Mouse (Mus musculus): ENCODE measurements around the gene Asap2. TPM values are rescaled to one million over a fixed set of nuclear protein-coding genes. Genes with fewer than 3 reads are reported as not detected.

The Asap2 gene
- polyA plus RNA-seq, 1 experiment from 2014 or later = 3.3 TPM

DNA sequence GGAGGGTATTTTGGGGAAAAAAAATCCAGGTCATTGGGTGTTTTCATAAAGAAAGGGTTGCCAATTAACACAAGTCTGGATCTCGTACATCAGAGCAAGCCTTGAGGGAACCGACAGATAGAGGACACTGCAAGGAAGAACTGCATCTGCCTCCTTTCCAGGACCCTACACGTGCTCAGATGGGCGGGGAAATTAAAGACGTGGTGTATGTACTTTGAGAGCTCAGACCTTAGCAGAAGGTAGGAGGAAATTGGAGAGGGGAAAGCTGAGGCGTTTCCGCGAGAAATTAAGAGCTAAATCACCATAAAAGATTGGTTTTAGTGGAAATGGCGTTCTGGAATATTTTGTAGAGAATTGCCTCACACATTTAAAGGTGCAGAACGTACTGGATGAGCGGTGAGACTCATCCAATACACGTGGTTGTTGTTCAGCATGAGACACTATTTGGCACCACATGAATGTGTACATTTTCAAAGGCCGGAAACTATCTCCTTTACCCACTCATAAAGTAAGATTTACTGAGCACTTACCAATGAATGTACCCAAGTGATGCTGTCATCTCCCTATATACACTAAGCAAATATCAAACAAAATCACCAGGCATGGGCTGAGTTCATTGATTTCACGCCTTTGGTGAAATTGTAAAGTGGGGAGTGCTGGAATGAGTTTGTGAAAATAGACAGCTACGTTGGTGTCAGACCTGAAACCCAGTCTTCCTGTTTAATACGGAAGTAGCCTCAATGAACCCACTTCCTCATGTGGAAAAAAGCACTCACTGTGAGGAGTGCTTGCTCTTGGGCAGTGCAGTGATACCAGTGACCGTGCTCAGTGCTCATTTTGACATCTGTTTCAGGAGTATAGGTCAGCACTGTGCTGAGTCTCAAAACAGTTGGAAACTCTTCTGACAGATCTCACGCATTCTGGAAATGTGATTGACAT is 296.7 kb downstream of the Asap2 start:
- peaks cover 10% of the 10 kb centered on the region; the same call in 1 of the 2 replicates for H3K36me3 ChIP-seq (ENCODE audit: control insufficient read depth, insufficient read depth)
- H3K27ac ChIP-seq (ENCODE audit: low read depth, low read length) = peak overlapping the region; percentile 81
- H3K9me3 ChIP-seq (ENCODE audit: control insufficient read depth) = no peaks in the 10 kb centered on the region
- H3K4me2 ChIP-seq (replicated peaks; ENCODE audit: low read depth) = peak overlapping the region; percentile 83
- WGBS = 24% methylated on average over 18 of the region's 18 CpGs
- TF ChIP-seq CTCF (IDR thresholded peaks at IDR 0.05; ENCODE audit: low read depth) = no peak
- peak overlapping the region; percentile 78 for H3K4me3 ChIP-seq (ENCODE audit: low read depth, low read length)
- ATAC-seq = no peak
- peak overlapping the region; percentile 78 for H3K9ac ChIP-seq (ENCODE audit: low read depth, low read length)
- 0 out of 2 replicates have a peak, but pooled peaks cover 5% of the 10 kb centered on the region for H3K4me1 ChIP-seq (replicated peaks; ENCODE audit: control insufficient read depth, insufficient read depth, low read length)
- no peaks in the 10 kb centered on the region for H3K27me3 ChIP-seq (replicated peaks; ENCODE audit: control insufficient read depth, insufficient read depth, low read length)

DNA sequence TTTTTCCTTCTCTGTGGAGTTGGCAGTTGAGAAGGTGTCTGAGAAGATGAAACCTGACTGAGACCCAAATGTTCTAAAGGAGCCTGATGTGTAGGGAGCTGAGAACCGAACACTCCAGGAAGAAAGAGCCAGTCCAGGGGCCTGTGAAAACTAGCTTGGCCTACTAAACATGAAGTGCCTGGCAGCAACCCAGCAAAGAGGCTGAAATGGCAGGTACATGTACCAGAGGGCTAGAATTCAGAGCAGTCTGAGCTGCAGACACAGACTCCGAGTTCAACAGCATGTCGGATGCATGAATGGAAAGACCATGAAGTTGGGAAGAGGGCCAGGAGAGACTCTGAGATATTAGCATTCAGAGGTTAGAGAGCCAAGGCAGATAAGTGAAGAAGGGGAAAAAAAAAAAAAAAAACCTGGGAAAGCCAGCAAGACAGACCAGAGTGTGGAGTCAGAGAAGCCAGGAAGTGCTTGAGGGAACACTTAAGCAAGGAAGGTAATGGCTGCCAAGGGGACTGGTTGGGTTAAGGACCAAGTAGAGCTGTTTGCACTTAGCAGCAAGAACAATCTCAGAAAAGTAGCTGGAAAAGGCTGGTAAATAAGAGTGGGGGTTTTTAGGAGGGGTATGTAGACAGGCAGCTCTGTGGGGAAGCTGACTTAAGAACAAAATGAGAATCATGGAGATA is 298.6 kb downstream of the Asap2 start:
- Histone ChIP-seq H3K36me3 (ENCODE audit: control insufficient read depth, insufficient read depth) (peaks cover 25% of the 10 kb centered on the region), H3K27ac (ENCODE audit: low read depth, low read length) (no peak overlapping the region), H3K4me2 (replicated peaks; ENCODE audit: low read depth) (no peak overlapping the region), H3K9me3 (ENCODE audit: control insufficient read depth) (no peaks in the 10 kb centered on the region), H3K4me1 (replicated peaks; ENCODE audit: control insufficient read depth, insufficient read depth, low read length) (0 out of 2 replicates have a peak, but pooled peaks cover 5% of the 10 kb centered on the region), H3K4me3 (ENCODE audit: low read depth, low read length) (no peak overlapping the region), H3K9ac (ENCODE audit: low read depth, low read length) (no peak overlapping the region), H3K27me3 (replicated peaks; ENCODE audit: control insufficient read depth, insufficient read depth, low read length) (no peaks in the 10 kb centered on the region)
- 88% methylated on average over 3 of the region's 3 CpGs for WGBS
- ATAC-seq = no peak
- no peak for TF ChIP-seq CTCF (IDR thresholded peaks at IDR 0.05; ENCODE audit: low read depth)

DNA sequence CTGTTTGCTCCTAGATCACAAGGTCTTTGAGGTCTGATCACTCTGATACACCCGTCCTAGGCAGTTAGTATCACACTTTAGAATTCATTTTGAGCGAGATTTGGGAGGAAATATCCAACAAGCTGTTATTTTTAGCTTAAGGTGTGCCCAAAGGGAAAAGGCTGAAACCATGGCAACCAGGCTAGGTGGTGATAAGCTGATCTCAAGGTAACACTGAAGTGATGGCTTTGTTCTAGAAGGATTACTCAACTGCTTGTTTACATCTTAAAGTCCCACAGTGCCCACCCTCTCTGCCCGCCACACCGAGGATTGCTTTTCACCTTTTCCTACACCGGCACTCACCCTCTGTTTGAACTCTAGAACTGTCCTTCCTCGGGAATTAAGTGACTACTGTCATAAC is 299.4 kb downstream of the Asap2 start:
- 0 out of 2 replicates have a peak, but pooled peaks cover 5% of the 10 kb centered on the region for H3K4me1 ChIP-seq (replicated peaks; ENCODE audit: control insufficient read depth, insufficient read depth, low read length)
- no peaks in the 10 kb centered on the region for H3K9me3 ChIP-seq (ENCODE audit: control insufficient read depth)
- no peak overlapping the region for H3K4me3 ChIP-seq (ENCODE audit: low read depth, low read length)
- no peak overlapping the region for H3K9ac ChIP-seq (ENCODE audit: low read depth, low read length)
- H3K27me3 ChIP-seq (replicated peaks; ENCODE audit: control insufficient read depth, insufficient read depth, low read length) = no peaks in the 10 kb centered on the region
- H3K27ac ChIP-seq (ENCODE audit: low read depth, low read length) = no peak overlapping the region
- no peak for TF ChIP-seq CTCF (IDR thresholded peaks at IDR 0.05; ENCODE audit: low read depth)
- ATAC-seq = no peak
- peaks cover 33% of the 10 kb centered on the region for H3K36me3 ChIP-seq (ENCODE audit: control insufficient read depth, insufficient read depth)
- no peak overlapping the region for H3K4me2 ChIP-seq (replicated peaks; ENCODE audit: low read depth)
- WGBS = 45% methylated on average over 6 of the region's 6 CpGs

DNA sequence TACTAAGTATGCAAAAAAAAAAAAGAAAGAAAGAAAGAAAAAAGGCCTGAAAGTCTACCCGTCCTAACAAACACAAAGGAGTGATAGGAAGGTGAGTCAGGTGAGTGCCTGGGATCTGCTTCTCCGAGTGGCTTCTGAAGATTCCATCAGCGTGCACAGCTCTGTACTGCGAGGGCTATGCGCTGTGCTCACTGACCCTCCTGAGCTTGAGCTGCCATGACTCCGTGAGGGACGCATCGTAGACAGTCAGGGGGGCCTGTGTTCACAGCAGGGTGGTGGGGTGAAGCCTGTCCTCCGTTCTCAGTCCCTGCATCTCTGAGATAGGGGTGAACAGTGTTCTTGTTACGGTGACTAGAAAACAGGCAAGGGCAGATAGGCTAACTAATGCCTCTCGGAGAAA is 308.6 kb downstream of the Asap2 start:
- no peak for ATAC-seq
- no peak overlapping the region for H3K4me3 ChIP-seq (ENCODE audit: low read depth, low read length)
- no peak overlapping the region for H3K9ac ChIP-seq (ENCODE audit: low read depth, low read length)
- H3K4me2 ChIP-seq (replicated peaks; ENCODE audit: low read depth) = no peak overlapping the region
- H3K27me3 ChIP-seq (replicated peaks; ENCODE audit: control insufficient read depth, insufficient read depth, low read length) = no peaks in the 10 kb centered on the region
- no peaks in the 10 kb centered on the region for H3K4me1 ChIP-seq (replicated peaks; ENCODE audit: control insufficient read depth, insufficient read depth, low read length)
- peaks cover 73% of the 10 kb centered on the region for H3K36me3 ChIP-seq (ENCODE audit: control insufficient read depth, insufficient read depth)
- no peak overlapping the region for H3K27ac ChIP-seq (ENCODE audit: low read depth, low read length)
- WGBS = 97% methylated on average over 11 of the region's 11 CpGs
- TF ChIP-seq CTCF (IDR thresholded peaks at IDR 0.05; ENCODE audit: low read depth) = no peak
- no peaks in the 10 kb centered on the region for H3K9me3 ChIP-seq (ENCODE audit: control insufficient read depth)

DNA sequence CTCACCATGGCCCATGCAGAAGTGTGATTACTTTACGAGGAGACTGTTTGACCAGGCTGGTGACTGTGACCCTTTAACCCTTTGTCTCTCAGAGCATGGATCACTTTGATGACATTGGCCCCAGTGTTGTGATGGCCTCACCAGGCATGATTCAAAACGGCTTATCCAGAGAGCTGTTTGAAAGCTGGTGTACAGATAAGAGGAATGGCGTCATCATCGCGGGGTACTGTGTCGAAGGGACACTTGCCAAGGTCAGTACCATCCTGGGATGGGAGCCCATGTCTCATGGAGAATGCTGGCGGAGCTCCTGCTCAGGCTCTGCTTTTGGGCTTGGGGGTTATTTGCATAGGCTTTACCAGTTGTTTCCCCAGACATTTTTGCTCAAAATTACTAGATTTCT is 311.1 kb downstream of the Asap2 start:
- Histone ChIP-seq H3K27me3 (replicated peaks; ENCODE audit: control insufficient read depth, insufficient read depth, low read length) (no peaks in the 10 kb centered on the region), H3K36me3 (ENCODE audit: control insufficient read depth, insufficient read depth) (peaks cover 70% of the 10 kb centered on the region), H3K9ac (ENCODE audit: low read depth, low read length) (no peak overlapping the region), H3K4me2 (replicated peaks; ENCODE audit: low read depth) (no peak overlapping the region), H3K9me3 (ENCODE audit: control insufficient read depth) (no peaks in the 10 kb centered on the region), H3K4me1 (replicated peaks; ENCODE audit: control insufficient read depth, insufficient read depth, low read length) (no peaks in the 10 kb centered on the region), H3K27ac (ENCODE audit: low read depth, low read length) (no peak overlapping the region; the same call in 1 of the 2 replicates), H3K4me3 (ENCODE audit: low read depth, low read length) (no peak overlapping the region)
- TF ChIP-seq CTCF (IDR thresholded peaks at IDR 0.05; ENCODE audit: low read depth) = no peak
- 72% methylated on average over 7 of the region's 7 CpGs for WGBS
- no peak for ATAC-seq

DNA sequence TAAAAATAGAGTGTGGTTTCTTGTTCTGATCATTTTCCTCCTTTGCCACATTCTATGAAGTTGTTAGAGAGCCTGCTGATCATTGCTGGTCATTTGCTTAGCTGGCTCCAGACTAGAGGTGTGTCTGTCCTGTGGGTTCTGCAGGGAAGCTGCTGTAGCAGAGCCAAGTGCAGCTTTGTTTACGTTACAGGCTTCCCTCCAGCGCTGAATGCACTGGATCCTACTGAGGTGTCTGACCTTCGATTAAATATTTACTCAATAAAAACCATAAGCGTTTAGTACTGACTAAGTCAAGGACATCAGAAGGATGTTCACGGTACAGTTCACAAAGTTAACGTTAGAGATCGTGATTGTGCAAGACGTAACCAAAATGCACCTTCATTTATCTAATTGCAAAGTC is 311.7 kb downstream of the Asap2 start:
- no peak for TF ChIP-seq CTCF (IDR thresholded peaks at IDR 0.05; ENCODE audit: low read depth)
- ATAC-seq = no peak
- peak overlapping the region; percentile 58; the same call in 1 of the 2 replicates for H3K27ac ChIP-seq (ENCODE audit: low read depth, low read length)

More for the DNA sequence above, 311.7 kb downstream of the Asap2 start:
- peaks cover 70% of the 10 kb centered on the region for H3K36me3 ChIP-seq (ENCODE audit: control insufficient read depth, insufficient read depth)
- 29% methylated on average over 8 of the region's 8 CpGs for WGBS
- H3K4me1 ChIP-seq (replicated peaks; ENCODE audit: control insufficient read depth, insufficient read depth, low read length) = no peaks in the 10 kb centered on the region
- no peaks in the 10 kb centered on the region for H3K27me3 ChIP-seq (replicated peaks; ENCODE audit: control insufficient read depth, insufficient read depth, low read length)
- H3K4me2 ChIP-seq (replicated peaks; ENCODE audit: low read depth) = no peak overlapping the region
- no peak overlapping the region for H3K9ac ChIP-seq (ENCODE audit: low read depth, low read length)
- no peaks in the 10 kb centered on the region for H3K9me3 ChIP-seq (ENCODE audit: control insufficient read depth)
- no peak overlapping the region for H3K4me3 ChIP-seq (ENCODE audit: low read depth, low read length)

Data from intestine, postnatal 0 days (tissue).